Mouse (Mus musculus) myocyte (in vitro differentiated cells): ENCODE measurements around the gene Cpa1. TPM values are rescaled to one million over a fixed set of nuclear protein-coding genes. Genes with fewer than 3 reads are reported as not detected.

Experiments used
- H3K27me3 ChIP-seq: one replicate; pipeline ENCODE4 v1.6.1; 2011; ENCODE audit not compliant: control insufficient read depth, insufficient read depth, insufficient read length
- H3K36me3 ChIP-seq: one replicate; pipeline ENCODE4 v1.6.1; 2011; ENCODE audit not compliant: control insufficient read depth, insufficient read depth
- H3K4me2 ChIP-seq: one replicate; pipeline ENCODE4 v1.6.1; 2011; ENCODE audit warnings: low read depth, control low read depth
- H3K4me3 ChIP-seq: one replicate; pipeline ENCODE4 v1.5.1; 2011; ENCODE audit warnings: mild to moderate bottlenecking, control low read depth, moderate library complexity
- H3K79me2 ChIP-seq: one replicate; pipeline ENCODE4 v1.6.1; 2011; ENCODE audit not compliant: control insufficient read depth, insufficient read depth
- H3ac ChIP-seq: one replicate; pipeline ENCODE4 v1.6.1; 2011; ENCODE audit not compliant: control insufficient read depth, insufficient read length
- CEBPB ChIP-seq: IDR thresholded peaks from 2 replicates; pipeline ENCODE4 v1.6.1; 2011; ENCODE audit warnings: mild to moderate bottlenecking, moderate library complexity; ENCODE audit not compliant: poor library complexity, insufficient read depth, severe bottlenecking
- E2F4 ChIP-seq: IDR thresholded peaks from one replicate; pipeline ENCODE4 v1.6.1; 2011; ENCODE audit warnings: mild to moderate bottlenecking, control low read depth, moderate library complexity; ENCODE audit not compliant: insufficient read depth
- MAX ChIP-seq: IDR thresholded peaks from one replicate; pipeline ENCODE4 v1.6.1; 2011; ENCODE audit warnings: low read depth, mild to moderate bottlenecking, control low read depth
- MYOD1 ChIP-seq, 3 experiments: IDR thresholded peaks; one replicate each; pipeline ENCODE4 v1.6.1; 2011; ENCODE audit warnings: control low read depth in 2 of 3, low read depth in 2 of 3, mild to moderate bottlenecking in 2 of 3, moderate library complexity in 1 of 3; ENCODE audit not compliant: insufficient read length in 2 of 3, control insufficient read depth in 1 of 3
- MYOG ChIP-seq, 3 experiments: IDR thresholded peaks; one replicate each; pipeline ENCODE4 v1.6.1; 2011; ENCODE audit warnings: control low read depth in 2 of 3, low read depth in 2 of 3, mild to moderate bottlenecking in 2 of 3; ENCODE audit not compliant: insufficient read length in 2 of 3, control insufficient read depth in 1 of 3, insufficient read depth in 1 of 3
- POLR2A ChIP-seq: IDR thresholded peaks from one replicate; pipeline ENCODE4 v1.6.1; 2011; ENCODE audit warnings: low read depth, mild to moderate bottlenecking, control low read depth, moderate library complexity; ENCODE audit not compliant: insufficient read length
- POLR2AphosphoS2 ChIP-seq: IDR thresholded peaks from one replicate; pipeline ENCODE4 v1.6.1; 2011; ENCODE audit warnings: low read depth, control low read depth; ENCODE audit not compliant: insufficient read length
- REST ChIP-seq: IDR thresholded peaks from one replicate; pipeline ENCODE4 v1.6.1; 2011; ENCODE audit warnings: mild to moderate bottlenecking, control low read depth, moderate library complexity; ENCODE audit not compliant: insufficient read depth, insufficient read length
- SRF ChIP-seq: IDR thresholded peaks from one replicate; pipeline ENCODE4 v1.6.1; 2011; ENCODE audit warnings: low read depth; ENCODE audit not compliant: control insufficient read depth, insufficient read length
- TCF12 ChIP-seq: IDR thresholded peaks from one replicate; pipeline ENCODE4 v1.6.1; 2011; ENCODE audit warnings: mild to moderate bottlenecking, control low read depth; ENCODE audit not compliant: poor library complexity, insufficient read depth, severe bottlenecking
- TCF3 ChIP-seq: IDR thresholded peaks from one replicate; pipeline ENCODE4 v1.6.1; 2011; ENCODE audit warnings: low read depth, control low read depth; ENCODE audit not compliant: insufficient read length
- USF1 ChIP-seq: IDR thresholded peaks from one replicate; pipeline ENCODE4 v1.6.1; 2011; ENCODE audit warnings: low read depth, mild to moderate bottlenecking, control low read depth, moderate library complexity
- polyA plus RNA-seq: library from polyadenylated mRNA; unstranded; fragments of >200 nt; fragmentation: generic; extraction: Trizol; gene quantifications from one replicate; pipeline ENCODE4 v1.2.1, GENCODE M21; 2012; ENCODE audit warnings: missing spikeins

Cpa1 gene
- polyA plus RNA-seq, 1 experiment: 0.29 TPM

GRCm38 (mm10) chr6:30624763-30625162 lies 14.3 kb upstream of the Cpa1 start:
- no peak overlapping the region for H3ac ChIP-seq
- no peak overlapping the region for H3K4me2 ChIP-seq
- H3K4me3 ChIP-seq: no peak overlapping the region
- H3K79me2 ChIP-seq: no peaks in the 10 kb centered on the region
- no peaks in the 10 kb centered on the region for H3K27me3 ChIP-seq
- TF ChIP-seq POLR2A (no peak), REST (no peak), TCF3 (no peak), MYOD1 (IDR thresholded peaks at IDR 0.05; ENCODE audit: control insufficient read depth in 1 of 3, insufficient read length in 2 of 3, low read depth in 2 of 3) (no peak), USF1 (no peak), E2F4 (no peak), SRF (no peak), MYOG (IDR thresholded peaks at IDR 0.05; ENCODE audit: control insufficient read depth in 1 of 3, insufficient read depth in 1 of 3, insufficient read length in 2 of 3, low read depth in 2 of 3) (no peak), POLR2AphosphoS2 (no peak), TCF12 (no peak), MAX (no peak), CEBPB (no peak)
- H3K36me3 ChIP-seq: no peaks in the 10 kb centered on the region

- no peaks in the 10 kb centered on the region for H3K79me2 ChIP-seq
- H3K27me3 ChIP-seq: no peaks in the 10 kb centered on the region
- no peak overlapping the region for H3K4me3 ChIP-seq
- TF ChIP-seq TCF12 (peak; percentile 51), USF1 (no peak), REST (no peak), MYOD1 (IDR thresholded peaks at IDR 0.05; ENCODE audit: control insufficient read depth in 1 of 3, insufficient read length in 2 of 3, low read depth in 2 of 3) (peak in 2 of 3 experiments; percentile 96), SRF (peak; percentile 100), MAX (no peak), TCF3 (peak; percentile 70), POLR2A (no peak), MYOG (IDR thresholded peaks at IDR 0.05; ENCODE audit: control insufficient read depth in 1 of 3, insufficient read depth in 1 of 3, insufficient read length in 2 of 3, low read depth in 2 of 3) (peak in 2 of 3 experiments; percentile 33 to 83), CEBPB (no peak), POLR2AphosphoS2 (no peak), E2F4 (no peak)
- no peak overlapping the region for H3ac ChIP-seq
- no peak overlapping the region for H3K4me2 ChIP-seq
- no peaks in the 10 kb centered on the region for H3K36me3 ChIP-seq
Observed at GRCm38 (mm10) chr6:30628152-30628551, 10.9 kb upstream of the Cpa1 start.

- Histone ChIP-seq H3K27me3 (no peaks in the 10 kb centered on the region), H3K79me2 (no peaks in the 10 kb centered on the region), H3K36me3 (no peaks in the 10 kb centered on the region), H3K4me2 (no peak overlapping the region), H3K4me3 (no peak overlapping the region), H3ac (no peak overlapping the region)
- no peak for TF ChIP-seq E2F4
- no peak for TF ChIP-seq POLR2AphosphoS2
- TF ChIP-seq USF1: no peak
- no peak for TF ChIP-seq CEBPB
- TF ChIP-seq MYOG (IDR thresholded peaks at IDR 0.05; ENCODE audit: control insufficient read depth in 1 of 3, insufficient read depth in 1 of 3, insufficient read length in 2 of 3, low read depth in 2 of 3): no peak
- no peak for TF ChIP-seq TCF3
- no peak for TF ChIP-seq MYOD1 (IDR thresholded peaks at IDR 0.05; ENCODE audit: control insufficient read depth in 1 of 3, insufficient read length in 2 of 3, low read depth in 2 of 3)
Observed at GRCm38 (mm10) chr6:30629989-30630388, 9.0 kb upstream of the Cpa1 start.

- Histone ChIP-seq H3K4me2 (no peak overlapping the region), H3K4me3 (no peak overlapping the region), H3ac (no peak overlapping the region), H3K27me3 (no peaks in the 10 kb centered on the region), H3K79me2 (no peaks in the 10 kb centered on the region), H3K36me3 (no peaks in the 10 kb centered on the region)
- TF ChIP-seq POLR2A (no peak), USF1 (no peak), REST (no peak), E2F4 (no peak), MYOD1 (IDR thresholded peaks at IDR 0.05; ENCODE audit: control insufficient read depth in 1 of 3, insufficient read length in 2 of 3, low read depth in 2 of 3) (peak in 2 of 3 experiments; percentile 21 to 27)
Observed at GRCm38 (mm10) chr6:30635361-30635862, 3.6 kb upstream of the Cpa1 start.

GRCm38 (mm10) chr6:30636186-30636842 lies 2.7 kb upstream of the Cpa1 start:
- Histone ChIP-seq H3K27me3 (no peaks in the 10 kb centered on the region), H3K4me2 (peak overlapping the region; percentile 6), H3K79me2 (no peaks in the 10 kb centered on the region), H3K36me3 (no peaks in the 10 kb centered on the region), H3ac (no peak overlapping the region), H3K4me3 (no peak overlapping the region)
- TF ChIP-seq CEBPB: no peak
- no peak for TF ChIP-seq POLR2AphosphoS2
- no peak for TF ChIP-seq MYOD1 (IDR thresholded peaks at IDR 0.05; ENCODE audit: control insufficient read depth in 1 of 3, insufficient read length in 2 of 3, low read depth in 2 of 3)
- TF ChIP-seq MAX: no peak
- no peak for TF ChIP-seq E2F4
- TF ChIP-seq MYOG (IDR thresholded peaks at IDR 0.05; ENCODE audit: control insufficient read depth in 1 of 3, insufficient read depth in 1 of 3, insufficient read length in 2 of 3, low read depth in 2 of 3): no peak
